Mouse (Mus musculus) cerebellum, adult 11 months (tissue): ENCODE results near the gene Amn.

Experiments used
- DNase-seq: peaks from one replicate; pipeline ENCODE4 v3.0.0; 2022

The Amn gene

DNA sequence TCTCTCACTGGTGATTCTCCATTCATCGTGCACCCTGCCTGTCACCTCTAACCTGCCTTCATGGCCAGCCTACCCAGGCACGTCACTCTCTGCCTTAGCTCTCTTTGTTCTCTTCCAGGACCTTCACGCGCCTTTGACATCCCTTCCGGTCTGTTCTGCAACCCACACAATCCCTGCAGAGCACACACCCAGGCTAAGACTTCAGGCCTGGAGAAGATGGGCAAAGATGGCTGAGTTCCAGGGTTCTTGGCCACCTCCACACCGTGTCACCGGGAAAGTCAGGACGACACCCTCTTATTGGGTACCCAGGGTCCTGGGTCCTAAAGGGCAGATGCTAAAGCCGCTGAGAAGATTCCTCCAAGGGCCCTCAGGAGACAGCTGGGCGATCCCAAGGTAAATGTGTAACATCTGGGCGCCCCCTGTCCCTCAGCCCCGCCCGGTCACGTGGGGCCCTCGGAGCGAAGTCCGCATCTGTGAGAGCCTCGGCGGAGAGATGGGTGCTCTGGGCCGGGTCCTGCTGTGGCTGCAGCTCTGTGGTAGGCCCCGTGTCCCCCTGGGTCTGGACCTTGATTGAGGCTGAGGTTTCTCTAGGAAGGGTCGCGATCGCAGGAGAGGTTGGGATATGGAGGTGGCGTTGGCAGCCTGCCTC is at the start of gene Amn:
Gene Amn, plus strand, starts transcription at position 467 of the 649 bp plus-strand sequence.
- DNase-seq: no peak

DNA sequence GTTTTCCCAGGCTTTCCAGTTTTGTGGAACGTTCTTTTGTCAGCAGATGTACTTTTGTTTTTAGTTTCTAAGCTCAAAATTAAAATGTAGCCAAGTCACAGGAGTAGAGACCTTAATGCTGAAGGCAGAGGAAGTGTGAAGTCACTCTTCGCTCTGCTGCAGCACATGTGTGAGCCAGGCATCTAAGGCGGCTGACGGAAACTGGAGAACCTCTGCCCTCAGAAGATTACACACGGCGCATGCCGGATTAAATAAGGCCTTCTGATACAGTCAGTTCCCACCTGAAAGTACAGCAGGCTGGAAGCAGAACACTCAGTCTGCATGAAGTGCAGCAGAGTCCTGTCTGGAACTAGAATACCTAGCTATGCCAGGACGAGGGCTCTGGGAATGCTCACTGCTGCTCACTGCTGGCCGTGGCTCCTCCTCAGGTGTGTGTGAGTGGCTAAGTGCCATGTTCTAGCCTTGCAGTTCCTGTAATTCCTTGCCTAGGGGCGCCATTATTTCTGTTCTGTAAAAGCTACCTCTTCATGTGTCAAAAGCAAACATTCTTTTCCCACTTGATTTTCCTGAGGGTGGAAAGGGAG is 45.6 kb upstream of the Amn start:
- no peak for DNase-seq

- DNase-seq: no peak
Observed at GRCm38 (mm10) chr12:111227410-111227809, 43.5 kb upstream of the Amn start.

DNA sequence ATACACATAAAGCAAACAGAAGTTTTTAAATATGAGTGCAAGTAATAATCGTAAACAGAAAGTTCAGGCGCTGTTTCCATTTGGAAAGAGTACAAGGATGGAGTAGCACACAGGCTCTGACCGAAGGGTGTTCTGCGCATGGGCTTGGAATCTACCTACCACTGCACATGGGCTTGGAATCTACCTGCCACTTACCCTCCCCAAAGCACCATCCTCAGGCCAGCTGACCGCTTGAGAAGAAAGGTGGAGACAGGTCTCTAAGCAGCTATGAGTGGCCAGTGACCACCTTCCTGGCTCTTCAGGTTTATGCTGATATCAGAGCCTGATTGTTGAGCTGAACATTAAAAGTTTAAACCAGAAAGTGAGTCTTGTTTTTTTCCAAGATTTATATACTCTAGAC is 42.4 kb upstream of the Amn start:
- DNase-seq: no peak

DNA sequence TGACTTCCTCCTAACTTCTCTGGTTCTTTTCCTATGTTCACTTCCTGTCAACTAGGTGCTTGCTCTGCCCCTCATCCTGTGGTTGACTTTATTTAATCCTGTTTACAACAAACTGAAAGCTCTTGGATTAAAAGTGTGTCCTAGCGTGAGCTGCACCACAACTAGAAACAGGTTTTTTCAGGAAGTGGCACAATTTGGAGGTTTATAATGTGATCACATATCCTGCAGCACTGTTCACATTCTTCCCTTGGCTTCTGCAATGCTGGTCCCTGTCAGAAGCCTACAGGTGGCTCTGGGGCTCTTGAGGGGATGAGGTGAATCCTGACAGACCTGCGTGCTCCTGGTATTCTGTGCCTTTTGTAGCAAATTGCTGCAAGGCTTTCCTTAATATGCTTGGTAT is 40.1 kb upstream of the Amn start:
- DNase-seq: no peak

DNA sequence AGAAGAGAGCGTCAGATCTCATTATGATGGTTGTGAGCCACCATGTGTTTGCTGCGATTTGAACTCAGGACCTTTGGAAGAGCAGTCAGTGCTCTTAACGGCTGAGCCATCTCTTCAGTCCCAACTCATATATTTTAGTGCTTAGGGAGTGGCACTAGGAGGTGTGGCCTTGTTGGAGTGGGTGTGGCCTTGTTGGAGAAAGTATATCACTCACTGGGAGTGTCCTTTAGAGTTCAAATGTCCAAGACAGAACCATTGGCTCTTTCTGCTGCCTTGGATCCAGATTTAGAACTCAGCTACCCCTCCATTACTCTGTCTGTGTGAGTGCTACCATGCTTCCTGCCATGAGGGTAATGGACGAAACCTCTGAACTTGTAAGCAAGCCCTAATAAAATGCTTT is 37.1 kb upstream of the Amn start:
- DNase-seq: no peak

- no peak for DNase-seq
Observed at GRCm38 (mm10) chr12:111234383-111234782, 36.5 kb upstream of the Amn start.

DNA sequence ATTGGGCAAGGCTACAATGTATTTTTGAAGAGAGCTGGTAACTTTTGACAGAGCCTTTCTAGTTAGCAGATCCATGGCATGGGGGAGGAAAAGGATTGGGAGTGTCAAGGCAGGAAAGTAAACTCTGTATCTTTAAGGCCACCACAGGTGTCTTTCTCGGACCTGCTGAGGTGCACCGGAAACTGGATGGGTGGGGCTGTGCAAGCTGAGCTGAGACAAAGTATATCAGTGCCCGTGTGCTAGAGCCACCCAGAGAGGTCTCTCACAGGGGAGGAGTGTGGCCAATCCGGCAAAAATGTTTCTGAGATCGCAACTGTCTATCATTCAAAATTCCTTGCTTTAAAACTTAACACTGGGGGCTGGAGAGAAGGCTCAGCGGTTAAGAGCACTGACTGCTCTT is 35.3 kb upstream of the Amn start:
- no peak for DNase-seq

- no peak for DNase-seq
Observed at GRCm38 (mm10) chr12:111237611-111238188, 33.2 kb upstream of the Amn start.

DNA sequence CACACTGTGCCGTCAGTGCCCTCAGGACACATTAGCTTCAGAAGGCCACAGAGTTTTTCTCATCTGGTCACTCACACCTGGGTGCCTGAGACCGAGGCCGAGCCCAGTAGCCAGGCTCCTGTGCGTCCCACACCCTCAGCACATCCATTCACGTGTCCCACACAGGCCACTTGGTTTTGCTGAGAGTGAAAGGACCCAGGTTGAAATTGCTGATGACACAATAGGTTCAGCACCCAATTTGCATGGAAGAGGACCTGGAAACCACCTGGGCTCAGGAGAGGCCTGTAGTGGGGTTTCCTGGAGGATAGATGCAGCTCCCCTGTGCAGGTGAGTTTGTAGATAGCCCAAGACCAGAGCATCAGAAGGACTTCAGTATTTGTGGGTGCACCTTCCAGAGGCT is 32.5 kb upstream of the Amn start:
- DNase-seq: no peak

GRCm38 (mm10) chr12:111238778-111239177 is 32.1 kb upstream of the Amn start:
- no peak for DNase-seq

- no peak for DNase-seq
Observed at GRCm38 (mm10) chr12:111239930-111240329, 31.0 kb upstream of the Amn start.

GRCm38 (mm10) chr12:111241916-111242315 is 29.0 kb upstream of the Amn start:
- DNase-seq: peak; percentile 95

- DNase-seq: no peak
Observed at GRCm38 (mm10) chr12:111242346-111242745, 28.5 kb upstream of the Amn start.

DNA sequence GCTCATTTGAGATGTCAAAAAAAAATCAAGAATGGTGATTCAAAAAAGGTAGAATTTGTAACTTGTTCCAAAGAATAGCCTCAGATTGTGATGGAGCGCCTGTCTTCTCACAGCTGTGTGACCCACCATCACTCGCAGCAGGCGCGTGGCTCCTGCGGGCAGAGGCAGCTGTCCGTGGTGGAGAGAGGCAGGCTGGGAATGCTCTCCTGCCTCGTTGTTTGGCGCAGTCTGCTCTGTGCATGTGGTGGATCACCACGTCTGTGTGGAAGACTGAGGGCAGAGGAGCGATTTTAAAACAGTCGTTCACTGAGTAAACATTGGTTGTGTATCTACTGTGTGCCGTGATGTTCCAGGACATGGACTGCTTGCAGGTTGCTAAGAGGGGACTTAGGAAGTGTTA is 27.2 kb upstream of the Amn start:
- DNase-seq: no peak

DNA sequence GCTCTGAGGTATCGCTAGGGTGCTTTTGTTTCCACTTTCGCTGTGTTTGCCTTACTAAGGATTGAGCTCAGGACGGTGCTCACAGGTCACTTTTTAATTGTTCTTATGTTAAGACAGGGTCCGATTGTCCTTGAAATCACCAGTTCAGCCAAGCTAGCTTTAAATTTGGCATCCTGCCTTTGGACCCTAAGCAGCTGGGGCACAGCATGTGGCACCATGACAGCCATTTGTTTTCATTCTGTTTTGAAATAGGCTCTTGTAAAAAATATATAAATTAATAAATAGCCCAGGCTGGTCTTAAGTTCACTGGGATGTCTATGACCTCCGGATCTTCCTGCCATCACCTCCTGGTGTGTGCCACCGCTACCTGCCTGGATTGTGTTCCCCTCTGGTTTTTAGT is 25.8 kb upstream of the Amn start:
- no peak for DNase-seq

GRCm38 (mm10) chr12:111246808-111247464 is 24.0 kb upstream of the Amn start:
- DNase-seq: no peak

- DNase-seq: no peak
Observed at GRCm38 (mm10) chr12:111249095-111249494, 21.8 kb upstream of the Amn start.

DNA sequence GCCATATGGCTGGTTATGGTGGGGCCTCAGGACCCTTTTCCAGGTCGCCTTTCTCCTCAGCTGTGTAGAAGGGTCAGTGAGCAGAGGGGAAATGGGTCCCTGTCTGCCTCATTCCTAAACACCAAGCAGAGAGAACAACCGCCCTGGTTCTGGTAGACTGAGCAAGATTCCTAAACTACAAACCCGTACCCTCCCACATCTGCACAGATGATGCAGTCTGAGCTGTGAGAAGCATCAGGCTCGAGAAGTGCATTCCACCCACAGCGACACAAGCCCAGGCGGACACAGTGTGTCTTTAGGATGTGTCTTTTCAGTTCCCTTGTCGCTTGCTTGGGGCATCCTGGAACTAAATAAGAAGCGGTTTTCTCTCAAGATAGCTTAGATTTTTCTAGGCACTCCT is 20.8 kb upstream of the Amn start:
- no peak for DNase-seq

DNA sequence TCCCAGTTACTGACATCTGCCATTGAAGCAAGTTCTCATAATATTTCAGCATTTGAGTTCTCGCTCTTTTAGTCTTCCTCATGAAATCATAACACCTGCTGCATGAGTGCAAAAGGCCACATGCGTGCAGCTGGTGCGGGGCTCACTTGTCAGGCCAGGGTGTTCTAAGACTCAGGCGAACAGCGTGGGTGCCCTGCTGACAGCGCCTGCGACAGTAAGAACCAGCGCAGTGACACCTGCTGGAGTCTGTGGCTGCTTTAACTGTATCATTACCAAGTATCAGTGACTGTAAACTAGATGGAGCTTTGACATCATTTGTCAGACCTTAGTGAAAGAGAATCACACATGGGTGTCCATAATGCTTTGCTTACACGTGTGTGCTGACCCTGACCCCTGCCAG is 19.7 kb upstream of the Amn start:
- no peak for DNase-seq

DNA sequence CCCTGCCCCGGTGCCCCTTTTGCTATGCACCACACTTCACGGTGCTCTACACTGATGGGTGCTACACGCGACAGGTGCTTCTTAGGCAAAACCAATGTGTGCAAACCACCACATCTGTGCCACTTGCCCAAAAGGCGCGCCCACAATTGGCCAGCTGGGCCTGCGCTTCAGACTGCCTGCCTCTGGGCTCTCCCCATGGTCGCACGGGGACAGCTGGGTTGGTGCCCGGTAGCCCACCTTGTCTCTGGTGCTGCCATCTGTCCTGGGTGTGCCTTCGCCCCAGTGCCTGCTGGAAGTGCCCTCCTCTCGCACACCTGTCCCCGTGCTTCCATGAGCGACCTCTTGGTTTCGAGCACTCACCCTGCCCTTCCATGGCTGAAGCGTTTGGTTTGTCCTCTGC is 7.2 kb upstream of the Amn start:
- DNase-seq: no peak

GRCm38 (mm10) chr12:111265212-111265611 is 5.7 kb upstream of the Amn start:
- DNase-seq: no peak

DNA sequence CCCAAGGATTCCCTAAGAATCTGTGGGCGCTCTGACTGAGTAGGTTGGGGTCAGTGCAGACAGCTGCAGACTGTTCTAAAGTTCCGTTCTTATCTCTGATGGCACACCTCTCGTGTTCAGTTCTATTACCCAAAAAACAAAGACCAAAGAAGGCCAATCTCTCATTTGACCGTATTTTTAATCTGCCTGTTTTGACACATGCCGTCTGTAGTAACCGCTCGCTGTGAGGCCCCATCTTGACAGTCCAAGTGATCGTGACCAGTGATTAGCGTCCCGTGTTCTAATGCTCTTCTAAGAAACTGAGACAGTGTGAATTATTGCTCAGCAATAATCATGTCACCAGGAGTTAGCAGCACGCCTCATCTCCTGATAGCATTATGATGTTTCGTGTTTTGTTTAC is 4.3 kb upstream of the Amn start:
- no peak for DNase-seq

DNA sequence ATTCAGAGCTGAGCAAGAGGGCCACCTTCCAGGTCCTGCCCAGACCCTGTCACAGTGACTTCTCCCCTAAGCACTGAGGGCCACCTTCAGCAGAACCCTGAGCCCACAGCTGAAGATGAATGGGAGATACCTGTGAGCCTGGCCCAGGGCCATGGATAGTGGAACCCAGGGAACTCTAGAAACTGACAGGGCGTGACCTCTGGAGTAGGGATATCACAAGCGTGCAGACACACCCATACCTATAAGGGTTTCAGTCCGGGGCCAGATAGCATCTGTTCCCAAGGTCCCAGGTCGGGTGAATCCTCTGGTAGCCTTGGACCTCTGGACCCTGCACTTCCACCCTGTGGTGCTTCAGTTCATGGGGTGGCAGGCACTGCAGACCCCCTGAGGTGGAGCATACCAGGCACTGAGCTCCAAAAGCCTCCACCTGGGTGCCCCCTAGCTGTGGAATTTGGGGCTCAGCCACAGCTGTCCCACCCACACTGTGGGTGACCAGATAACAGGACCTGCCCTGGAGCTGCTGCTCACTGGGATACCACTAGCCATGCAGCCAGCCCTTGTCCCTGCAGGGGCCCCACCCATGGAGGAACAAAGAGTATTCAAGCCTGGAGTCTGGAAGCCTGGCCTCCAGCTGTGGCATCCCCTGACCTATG is 3.1 kb upstream of the Amn start:
- DNase-seq: no peak
